Mouse (Mus musculus): ENCODE data around the gene Slc4a2. TPM values are rescaled to one million over a fixed set of nuclear protein-coding genes. Genes with fewer than 3 reads are reported as not detected.

The Slc4a2 gene
- polyA plus RNA-seq, 1 experiment from 2014 or later = 16.2 TPM

GRCm38 (mm10) chr5:24477909-24478308, 54.3 kb downstream of the Slc4a2 start:
- Histone ChIP-seq H3K9me3 (replicated peaks) (no peaks in the 10 kb centered on the region), H3K9ac (no peak overlapping the region), H3K27ac (no peak overlapping the region), H3K36me3 (peaks cover 76% of the 10 kb centered on the region), H3K4me3 (no peak overlapping the region), H3K4me2 (no peak overlapping the region), H3K4me1 (peaks cover 59% of the 10 kb centered on the region), H3K27me3 (replicated peaks) (peaks cover 31% of the 10 kb centered on the region)
- 86% methylated on average over 9 of the region's 9 CpGs for WGBS (ENCODE audit: insufficient replicate concordance)
- no peak for ATAC-seq

GRCm38 (mm10) chr5:24481647-24482046, 58.0 kb downstream of the Slc4a2 start:
- peaks cover 42% of the 10 kb centered on the region for H3K4me1 ChIP-seq
- no peaks in the 10 kb centered on the region for H3K27me3 ChIP-seq (replicated peaks)
- H3K9ac ChIP-seq = no peak overlapping the region
- no peak overlapping the region for H3K4me2 ChIP-seq
- ATAC-seq = 0 out of 2 replicates have a peak, but pooled peaks have one; percentile 14
- no peak overlapping the region for H3K4me3 ChIP-seq
- no peaks in the 10 kb centered on the region for H3K9me3 ChIP-seq (replicated peaks)
- no peak overlapping the region for H3K27ac ChIP-seq
- 22% methylated on average over 4 of the region's 4 CpGs for WGBS (ENCODE audit: insufficient replicate concordance)
- H3K36me3 ChIP-seq = peaks cover 84% of the 10 kb centered on the region

GRCm38 (mm10) chr5:24482247-24483079, 58.8 kb downstream of the Slc4a2 start:
- WGBS (ENCODE audit: insufficient replicate concordance) = 60% methylated on average over 41 of the region's 41 CpGs
- Histone ChIP-seq H3K4me1 (peaks cover 42% of the 10 kb centered on the region), H3K4me2 (peak overlapping the region; percentile 8), H3K9ac (no peak overlapping the region), H3K27me3 (replicated peaks) (no peaks in the 10 kb centered on the region), H3K4me3 (no peak overlapping the region), H3K27ac (peak overlapping the region; percentile 74), H3K9me3 (replicated peaks) (no peaks in the 10 kb centered on the region), H3K36me3 (peaks cover 84% of the 10 kb centered on the region)
- ATAC-seq = peak; percentile 56

- Histone ChIP-seq H3K9me3 (replicated peaks) (no peaks in the 10 kb centered on the region), H3K9ac (no peak overlapping the region; the same call in 1 of the 2 replicates), H3K36me3 (peaks cover 84% of the 10 kb centered on the region), H3K4me2 (peak overlapping the region; percentile 8), H3K27me3 (replicated peaks) (no peaks in the 10 kb centered on the region), H3K4me1 (peaks cover 42% of the 10 kb centered on the region), H3K4me3 (no peak overlapping the region), H3K27ac (peak overlapping the region; percentile 74)
- WGBS (ENCODE audit: insufficient replicate concordance) = 36% methylated on average over 11 of the region's 11 CpGs
- ATAC-seq = no peak; the same call in 1 of the 2 replicates
Observed at GRCm38 (mm10) chr5:24483326-24483725, 59.7 kb downstream of the Slc4a2 start.

GRCm38 (mm10) chr5:24484963-24485362, 61.3 kb downstream of the Slc4a2 start:
- H3K27ac ChIP-seq = no peak overlapping the region
- H3K9ac ChIP-seq = no peak overlapping the region
- H3K9me3 ChIP-seq (replicated peaks) = no peaks in the 10 kb centered on the region
- H3K4me2 ChIP-seq = peak overlapping the region; percentile 52
- WGBS (ENCODE audit: insufficient replicate concordance) = 70% methylated on average over 22 of the region's 22 CpGs
- peaks cover 84% of the 10 kb centered on the region for H3K36me3 ChIP-seq
- no peak for ATAC-seq
- peaks cover 37% of the 10 kb centered on the region for H3K4me1 ChIP-seq
- no peaks in the 10 kb centered on the region for H3K27me3 ChIP-seq (replicated peaks)
- H3K4me3 ChIP-seq = peak overlapping the region; percentile 24

GRCm38 (mm10) chr5:24486097-24486496, 62.5 kb downstream of the Slc4a2 start:
- peaks cover 30% of the 10 kb centered on the region for H3K4me1 ChIP-seq
- H3K9me3 ChIP-seq (replicated peaks) = no peaks in the 10 kb centered on the region
- no peak overlapping the region for H3K27ac ChIP-seq
- no peak overlapping the region for H3K4me3 ChIP-seq
- H3K27me3 ChIP-seq (replicated peaks) = no peaks in the 10 kb centered on the region
- peaks cover 84% of the 10 kb centered on the region for H3K36me3 ChIP-seq
- 10% methylated on average over 8 of the region's 8 CpGs for WGBS (ENCODE audit: insufficient replicate concordance)
- H3K4me2 ChIP-seq = no peak overlapping the region
- no peak overlapping the region for H3K9ac ChIP-seq
- no peak for ATAC-seq

- no peak for ATAC-seq
- no peak overlapping the region for H3K4me2 ChIP-seq
- no peak overlapping the region for H3K27ac ChIP-seq
- no peaks in the 10 kb centered on the region for H3K27me3 ChIP-seq (replicated peaks)
- no peak overlapping the region for H3K9ac ChIP-seq
- no peaks in the 10 kb centered on the region for H3K9me3 ChIP-seq (replicated peaks)
- no peak overlapping the region for H3K4me3 ChIP-seq
- peaks cover 84% of the 10 kb centered on the region for H3K36me3 ChIP-seq
- 84% methylated on average over 5 of the region's 5 CpGs for WGBS (ENCODE audit: insufficient replicate concordance)
- peaks cover 24% of the 10 kb centered on the region for H3K4me1 ChIP-seq
Observed at GRCm38 (mm10) chr5:24486738-24487137, 63.1 kb downstream of the Slc4a2 start.

- H3K9me3 ChIP-seq (replicated peaks) = no peaks in the 10 kb centered on the region
- H3K9ac ChIP-seq = no peak overlapping the region
- WGBS (ENCODE audit: insufficient replicate concordance) = 84% methylated on average over 14 of the region's 14 CpGs
- no peaks in the 10 kb centered on the region for H3K4me1 ChIP-seq
- no peak overlapping the region for H3K4me3 ChIP-seq
- H3K27ac ChIP-seq = no peak overlapping the region
- H3K4me2 ChIP-seq = no peak overlapping the region
- peaks cover 93% of the 10 kb centered on the region for H3K36me3 ChIP-seq
- H3K27me3 ChIP-seq (replicated peaks) = no peaks in the 10 kb centered on the region
- no peak for ATAC-seq
Observed at GRCm38 (mm10) chr5:24490413-24490920, 66.8 kb downstream of the Slc4a2 start.

Other genes with a start within 250 kb of the Slc4a2 start
- gene Kcnh2, start 72.2 kb upstream of the Slc4a2 start, polyA plus RNA-seq (2016; fragmentation: Nextera tagmentation; extraction: Ambion mirVana) = 0.89 and 1.6 TPM in 2 replicates
- gene Nos3, start 59.0 kb upstream of the Slc4a2 start, polyA plus RNA-seq (2016; fragmentation: Nextera tagmentation; extraction: Ambion mirVana) = 4.4 and 4.9 TPM in 2 replicates
- gene Atg9b, start 31.7 kb upstream of the Slc4a2 start, polyA plus RNA-seq (2016; fragmentation: Nextera tagmentation; extraction: Ambion mirVana) = 0.47 and 0.93 TPM in 2 replicates
- gene Abcb8, start 30.2 kb upstream of the Slc4a2 start, polyA plus RNA-seq (2016; fragmentation: Nextera tagmentation; extraction: Ambion mirVana) = 32.6 and 34.1 TPM in 2 replicates
- gene Asic3, start 10.4 kb upstream of the Slc4a2 start, polyA plus RNA-seq (2016; fragmentation: Nextera tagmentation; extraction: Ambion mirVana) = not detected in 2 replicates
- gene Cdk5, start 307 bp upstream of the Slc4a2 start, polyA plus RNA-seq (2016; fragmentation: Nextera tagmentation; extraction: Ambion mirVana) = 13.0 and 14.1 TPM in 2 replicates
- gene Fastk, start 21.4 kb downstream of the Slc4a2 start, polyA plus RNA-seq (2016; fragmentation: Nextera tagmentation; extraction: Ambion mirVana) = 72.4 and 78.0 TPM in 2 replicates
- gene Tmub1, start 24.0 kb downstream of the Slc4a2 start, polyA plus RNA-seq (2016; fragmentation: Nextera tagmentation; extraction: Ambion mirVana) = 6.7 and 7.2 TPM in 2 replicates
- 25.5 and 26.5 TPM in 2 replicates for gene Agap3, start 28.3 kb downstream of the Slc4a2 start, polyA plus RNA-seq (2016; fragmentation: Nextera tagmentation; extraction: Ambion mirVana)
- not detected in 2 replicates for gene Gbx1, start 103.4 kb downstream of the Slc4a2 start, polyA plus RNA-seq (2016; fragmentation: Nextera tagmentation; extraction: Ambion mirVana)
- gene Asb10, start 117.1 kb downstream of the Slc4a2 start, polyA plus RNA-seq (2016; fragmentation: Nextera tagmentation; extraction: Ambion mirVana) = 0.11 TPM in 1 of 2 replicates, not detected in the other
- gene 4931409K22Rik, start 133.0 kb downstream of the Slc4a2 start, polyA plus RNA-seq (2016; fragmentation: Nextera tagmentation; extraction: Ambion mirVana) = 0.05 TPM in 1 of 2 replicates, not detected in the other
- 93.7 and 95.9 TPM in 2 replicates for gene Abcf2, start 153.6 kb downstream of the Slc4a2 start, polyA plus RNA-seq (2016; fragmentation: Nextera tagmentation; extraction: Ambion mirVana)
- gene Chpf2, start 162.9 kb downstream of the Slc4a2 start, polyA plus RNA-seq (2016; fragmentation: Nextera tagmentation; extraction: Ambion mirVana) = 16.6 and 17.6 TPM in 2 replicates
- 5.8 and 8.3 TPM in 2 replicates for gene Smarcd3, start 200.6 kb downstream of the Slc4a2 start, polyA plus RNA-seq (2016; fragmentation: Nextera tagmentation; extraction: Ambion mirVana)

All from liver, embryonic 12.5 days (tissue).